Mouse (Mus musculus) G1E (cell line): ENCODE results near the gene Pip5k1b. TPM values are rescaled to one million over a fixed set of nuclear protein-coding genes. Genes with fewer than 3 reads are reported as not detected.
A peak's percentile ranks its signal among the peaks of the same experiment; 100 is the strongest.

Experiments
- ATAC-seq: 2 replicates; pipeline ENCODE4 v1.8.0; 2016; ENCODE audit warnings: mild to moderate bottlenecking; ENCODE audit not compliant: insufficient number of reproducible peaks, poor library complexity, low FRiP score, severe bottlenecking; ENCODE audit errors: extremely low read depth
- DNase-seq: peaks from one replicate; pipeline ENCODE4 v3.0.0; 2012; ENCODE audit warnings: low spot score
- H3K27me3 ChIP-seq: 2 replicates; pipeline ENCODE4 v1.6.1; 2012; ENCODE audit warnings: mild to moderate bottlenecking, low read length, inconsistent platforms; ENCODE audit not compliant: insufficient read depth
- H3K36me3 ChIP-seq: replicated peaks from 2 replicates; pipeline ENCODE3; 2012; ENCODE audit warnings: mild to moderate bottlenecking, inconsistent platforms
- H3K4me1 ChIP-seq: 2 replicates; pipeline ENCODE4 v1.6.1; 2012; ENCODE audit warnings: low read depth, low read length, inconsistent platforms, mixed read lengths; ENCODE audit not compliant: insufficient read depth
- H3K4me3 ChIP-seq: 2 replicates; pipeline ENCODE4 v1.5.1; 2012; ENCODE audit warnings: low read depth, mild to moderate bottlenecking, inconsistent platforms, low read length, moderate library complexity, mixed read lengths
- H3K9me3 ChIP-seq: replicated peaks from 2 replicates; pipeline ENCODE4 v1.6.1; 2012; ENCODE audit warnings: inconsistent platforms
- CTCF ChIP-seq: IDR thresholded peaks from 2 replicates; pipeline ENCODE4 v1.5.1; 2012; ENCODE audit warnings: low read depth, low read length, inconsistent platforms, mixed read lengths
- GATA1 ChIP-seq: IDR thresholded peaks from 2 replicates; pipeline ENCODE4 v1.6.1; 2012; ENCODE audit warnings: borderline replicate concordance, low read length, inconsistent platforms, mixed read lengths
- GATA2 ChIP-seq: IDR thresholded peaks from 2 replicates; pipeline ENCODE4 v1.6.1; 2012; ENCODE audit warnings: low read depth, low read length, inconsistent platforms, borderline replicate concordance
- POLR2AphosphoS5 ChIP-seq: IDR thresholded peaks from 2 replicates; pipeline ENCODE4 v1.6.1; 2012; ENCODE audit warnings: low read depth, low read length, inconsistent platforms; ENCODE audit not compliant: insufficient replicate concordance
- TAL1 ChIP-seq: conservative IDR thresholded peaks from 2 replicates; pipeline ENCODE4 v1.6.1; 2012; ENCODE audit warnings: low read depth, low read length, inconsistent platforms, mixed read lengths
- polyA plus RNA-seq: library from polyadenylated mRNA; stranded (reverse); fragments of >175 nt; gene quantifications from 2 replicates; pipeline ENCODE4 v1.2.3, GENCODE M21; 2012
- total RNA-seq, 2 experiments: library from RNA; stranded (forward) in 1 of 2; stranded (reverse) in 1 of 2; fragments of 200-1000 nt in 1 of 2; fragments of >200 nt in 1 of 2; fragmentation: Nextera tagmentation in 1 of 2; gene quantifications; 2 replicates each; pipeline ENCODE4 v1.2.3; 2014 to 2017

Pip5k1b gene
- total and polyA plus RNA-seq, 3 experiments: 12.7 to 66.4 (median 23.6) TPM

DNA sequence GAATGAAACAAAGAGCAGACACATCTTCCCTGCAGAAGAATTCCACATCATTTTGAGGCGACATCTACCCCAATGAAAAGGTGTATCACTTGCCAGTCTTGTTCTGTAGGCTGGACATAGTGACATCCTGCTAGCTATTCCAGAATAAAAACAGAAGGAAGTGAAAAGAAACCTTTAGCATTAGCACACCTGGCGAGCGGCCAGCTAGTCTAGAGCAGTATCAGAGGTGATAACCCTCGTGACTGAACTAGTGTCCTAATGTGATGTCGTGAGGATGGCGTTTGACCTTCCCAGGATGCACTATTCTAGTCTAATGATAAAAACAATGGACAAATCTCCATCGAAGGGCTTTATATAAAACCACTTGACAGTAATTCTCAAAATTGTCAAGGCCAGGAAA, 33.7 kb downstream of the Pip5k1b start:
- TF ChIP-seq GATA1: no peak
- TF ChIP-seq POLR2AphosphoS5: no peak
- no peak for TF ChIP-seq TAL1
- TF ChIP-seq CTCF: no peak
- TF ChIP-seq GATA2: no peak
- H3K9me3 ChIP-seq: no peaks in the 10 kb centered on the region
- peaks cover 43% of the 10 kb centered on the region for H3K36me3 ChIP-seq
- H3K4me3 ChIP-seq: no peak overlapping the region
- H3K4me1 ChIP-seq: peaks cover 86% of the 10 kb centered on the region
- DNase-seq (no peak), ATAC-seq (no peak)
- H3K27me3 ChIP-seq: no peaks in the 10 kb centered on the region

- TF ChIP-seq CTCF: no peak
- no peak overlapping the region; the same call in 1 of the 2 replicates for H3K4me3 ChIP-seq
- peaks cover 85% of the 10 kb centered on the region for H3K4me1 ChIP-seq
- ATAC-seq: no peak
- no peaks in the 10 kb centered on the region for H3K27me3 ChIP-seq
- DNase-seq: no peak
- peaks cover 46% of the 10 kb centered on the region for H3K36me3 ChIP-seq
- H3K9me3 ChIP-seq: no peaks in the 10 kb centered on the region
Measured at GRCm38 (mm10) chr19:24521146-24521545, 34.5 kb downstream of the Pip5k1b start.

GRCm38 (mm10) chr19:24519732-24520409, 35.8 kb downstream of the Pip5k1b start:
- peaks cover 45% of the 10 kb centered on the region for H3K36me3 ChIP-seq
- H3K4me1 ChIP-seq: peaks cover 90% of the 10 kb centered on the region
- H3K27me3 ChIP-seq: no peaks in the 10 kb centered on the region
- TF ChIP-seq CTCF (no peak), TAL1 (peak; percentile 70), GATA1 (no peak), GATA2 (no peak)
- DNase-seq: no peak
- peak; percentile 84 for ATAC-seq
- H3K4me3 ChIP-seq: no peak overlapping the region
- H3K9me3 ChIP-seq: no peaks in the 10 kb centered on the region

DNA sequence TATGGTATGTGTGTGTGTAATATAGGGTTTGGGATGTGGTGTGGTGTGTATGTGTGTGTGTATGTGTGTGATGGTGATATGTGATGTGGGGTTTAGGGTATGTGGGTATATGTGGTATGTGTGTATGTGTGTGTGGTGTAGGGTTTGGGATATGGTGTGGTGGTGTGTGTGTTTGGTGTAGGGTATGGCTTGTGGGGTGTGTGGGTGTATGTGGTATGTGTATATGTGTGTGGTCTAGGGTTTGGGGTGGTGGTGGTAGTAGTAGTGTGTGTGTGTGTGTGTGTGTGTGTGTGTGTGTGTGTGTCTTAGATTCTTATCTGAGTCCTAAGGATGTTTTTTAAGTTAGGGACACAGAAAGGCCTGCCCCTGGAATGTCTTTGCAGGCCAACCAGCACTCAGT, 37.3 kb downstream of the Pip5k1b start:
- no peak for TF ChIP-seq GATA2
- TF ChIP-seq TAL1: no peak
- no peaks in the 10 kb centered on the region for H3K27me3 ChIP-seq
- no peak overlapping the region for H3K4me3 ChIP-seq
- no peak for ATAC-seq
- no peaks in the 10 kb centered on the region for H3K9me3 ChIP-seq
- H3K4me1 ChIP-seq: peaks cover 91% of the 10 kb centered on the region
- no peak for DNase-seq
- peaks cover 36% of the 10 kb centered on the region for H3K36me3 ChIP-seq

DNA sequence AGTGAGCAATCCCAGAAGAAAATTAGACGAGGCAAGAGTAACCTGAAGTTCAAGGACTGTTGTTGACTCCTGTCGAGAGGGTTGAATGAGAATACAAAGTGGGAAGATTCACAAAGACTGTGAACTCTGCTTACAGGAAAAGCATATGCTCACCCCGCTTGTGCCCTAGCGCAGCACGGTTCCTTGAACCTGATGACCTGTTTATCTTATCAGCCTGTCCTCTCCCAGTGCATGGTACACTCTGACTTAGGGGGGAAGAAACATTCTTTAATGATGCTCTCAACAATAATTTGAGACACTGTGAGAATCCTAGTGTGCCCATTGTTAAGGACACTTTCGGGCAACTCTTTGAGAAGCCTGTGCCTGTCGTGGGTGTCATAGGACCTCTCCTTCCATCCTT, 38.6 kb downstream of the Pip5k1b start:
- Histone ChIP-seq H3K4me1 (peaks cover 95% of the 10 kb centered on the region), H3K4me3 (no peak overlapping the region; the same call in 1 of the 2 replicates), H3K9me3 (no peaks in the 10 kb centered on the region), H3K27me3 (no peaks in the 10 kb centered on the region), H3K36me3 (peaks cover 34% of the 10 kb centered on the region)
- TF ChIP-seq POLR2AphosphoS5 (no peak), GATA1 (no peak), TAL1 (no peak)
- no peak for DNase-seq
- no peak for ATAC-seq

DNA sequence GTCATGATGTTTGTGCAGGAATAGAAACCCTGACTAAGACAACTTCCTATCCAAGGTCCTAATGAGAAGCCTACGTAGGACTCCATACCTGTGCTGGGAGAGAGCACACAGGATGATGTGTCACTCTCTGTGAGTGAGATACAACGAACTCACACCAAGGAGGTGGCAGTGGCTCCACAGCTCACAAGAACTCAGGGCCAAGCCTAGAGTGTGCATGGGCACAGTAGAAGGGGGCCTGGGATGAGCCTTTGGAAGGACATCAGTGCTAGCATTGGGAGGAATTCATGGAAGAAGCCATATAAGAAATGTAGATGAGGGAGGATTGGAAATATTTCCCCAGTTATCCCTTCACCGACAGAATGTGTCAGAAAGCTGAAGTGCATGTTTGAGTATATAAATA, 39.7 kb downstream of the Pip5k1b start:
- ATAC-seq (no peak), DNase-seq (no peak)
- Histone ChIP-seq H3K4me3 (no peak overlapping the region), H3K36me3 (peaks cover 37% of the 10 kb centered on the region), H3K27me3 (no peaks in the 10 kb centered on the region), H3K9me3 (no peaks in the 10 kb centered on the region), H3K4me1 (peaks cover 95% of the 10 kb centered on the region)
- TF ChIP-seq POLR2AphosphoS5: no peak
- TF ChIP-seq GATA2: no peak

DNA sequence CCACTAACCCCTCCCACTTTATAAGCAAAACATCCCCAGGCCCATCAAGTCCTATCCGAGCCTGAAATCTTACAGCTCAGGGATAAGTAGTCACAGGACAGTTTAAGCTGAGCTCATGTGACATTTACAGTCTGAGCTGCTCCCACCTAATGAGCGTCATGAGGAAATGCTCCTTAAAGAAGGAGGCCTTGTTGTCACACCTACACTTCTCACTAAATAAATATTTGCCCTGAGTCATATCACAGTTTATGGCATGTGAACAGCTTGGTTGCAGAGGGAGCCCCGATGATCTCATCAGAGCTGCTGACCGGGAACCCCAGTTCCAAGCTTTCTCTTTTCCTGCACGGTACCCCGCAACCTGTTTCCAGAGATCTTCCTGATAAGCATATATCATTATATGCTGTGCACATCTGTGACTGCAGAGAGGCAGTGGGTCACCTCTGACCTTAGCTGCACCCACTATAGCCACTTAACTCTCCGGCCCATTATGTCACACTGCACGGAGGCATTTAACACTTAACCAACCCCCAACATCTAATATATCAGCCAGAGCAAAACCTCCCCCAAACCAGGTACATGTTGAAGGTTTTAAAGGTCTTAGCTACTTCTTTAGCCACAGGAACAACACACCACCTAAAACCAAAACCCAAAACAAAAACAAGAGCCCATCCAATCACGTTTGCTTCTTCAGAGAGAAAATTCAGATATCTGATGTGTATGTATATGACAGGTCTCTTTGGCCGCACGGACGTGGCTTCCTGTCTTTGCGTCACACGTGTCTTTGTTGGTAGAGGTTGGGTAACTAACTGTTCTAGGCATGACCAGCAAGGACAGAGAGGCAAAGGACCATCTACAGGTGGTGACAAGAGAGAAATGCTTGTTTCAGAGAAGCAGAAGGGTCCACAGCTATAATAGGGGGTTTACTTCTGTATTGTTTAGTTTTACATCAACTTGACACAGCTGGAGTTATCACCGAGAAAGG, 40.7 kb downstream of the Pip5k1b start:
- Histone ChIP-seq H3K36me3 (peaks cover 40% of the 10 kb centered on the region), H3K4me3 (peak overlapping the region; percentile 7; the same call in 1 of the 2 replicates), H3K9me3 (no peaks in the 10 kb centered on the region), H3K27me3 (no peaks in the 10 kb centered on the region), H3K4me1 (peaks cover 92% of the 10 kb centered on the region)
- ATAC-seq (no peak), DNase-seq (no peak)
- TF ChIP-seq TAL1 (no peak), CTCF (no peak), GATA1 (no peak), GATA2 (no peak), POLR2AphosphoS5 (no peak)
